Comparison of ENCODE assay signal across 17 mouse cellular contexts in genomic region chr2:71127779-71128534, GRCm38 (mm10). TPM values are rescaled to one million over a fixed set of nuclear protein-coding genes. Genes with fewer than 3 reads are reported as not detected.
DNase-seq lines count a peak whose midpoint lies in the region; ATAC-seq lines count a peak whose summit lies in the region.
"Had no signal": no experiment of that assay in that cellular context is flagged by ENCODE, and none has a peak within 500 bp of the region (broad histone marks: within the 10 kb centered on the region; RNA-seq: fewer than 3 reads in every experiment).

No protein-coding gene starts in this region.

- no peaks in the 10 kb centered on the region for H3K9me3 ChIP-seq in lung, embryonic 15.5 days
- H3K9me3 ChIP-seq in stomach, embryonic 16.5 days (replicated peaks; ENCODE audit: control insufficient read depth, low read length), result no peaks in the 10 kb centered on the region
- H3K9me3 ChIP-seq: forebrain, embryonic 13.5 days; heart, embryonic 15.5 days; liver, embryonic 15.5 days had no signal

- no peaks in the 10 kb centered on the region for H3K36me3 ChIP-seq in lung, embryonic 15.5 days
- no peaks in the 10 kb centered on the region for H3K36me3 ChIP-seq in stomach, embryonic 16.5 days (ENCODE audit: control insufficient read depth, insufficient read depth, low read length)
- H3K36me3 ChIP-seq: heart, embryonic 15.5 days; liver, embryonic 15.5 days had no signal

- no peak for DNase-seq in lung, postnatal 25 days (ENCODE audit: low spot score)
- DNase-seq in CD4-positive helper T cell, adult 2 months (ENCODE audit: low read depth, low spot score), result peak; percentile 69
- DNase-seq: adrenal gland, adult 8-10 months; cerebellum, adult 11 months; cerebellum, postnatal 25 days; kidney, postnatal 14 days; layer of hippocampus, adult 9-11 months; right cerebral cortex, postnatal 25 days had no signal

- H3K27ac ChIP-seq in lung, embryonic 15.5 days, result 0 out of 2 replicates have a peak overlapping the region, but pooled peaks have one; percentile 14
- H3K27ac ChIP-seq in stomach, embryonic 16.5 days (ENCODE audit: low read length), result peak overlapping the region; percentile 80
- H3K27ac ChIP-seq: forebrain, embryonic 13.5 days; heart, embryonic 15.5 days; liver, embryonic 15.5 days had no signal

- WGBS in lung, embryonic 15.5 days, result 32% methylated on average over 10 of the region's 10 CpGs
- WGBS in stomach, embryonic 16.5 days, result 43% methylated on average over 10 of the region's 10 CpGs

- no peak overlapping the region for H3K9ac ChIP-seq in lung, embryonic 15.5 days
- H3K9ac ChIP-seq in stomach, embryonic 16.5 days (ENCODE audit: low read length), result no peak overlapping the region
- H3K9ac ChIP-seq: forebrain, embryonic 13.5 days; heart, embryonic 15.5 days; liver, embryonic 15.5 days had no signal

- peak; percentile 49; the same call in 1 of the 2 replicates for ATAC-seq in lung, embryonic 15.5 days (ENCODE audit: borderline replicate concordance, extremely low read depth, low FRiP score, low TSS enrichment)
- ATAC-seq in CD4-positive, CD25-positive, alpha-beta regulatory T cell, adult 4 months, result peak; percentile 64
- ATAC-seq in stomach, embryonic 16.5 days (ENCODE audit: insufficient read depth, low FRiP score), result peak; percentile 64
- no peak for ATAC-seq in cerebellum, adult (ENCODE audit: insufficient number of reproducible peaks, low FRiP score, low TSS enrichment)
- no peak for ATAC-seq in monocyte, adult 5-6 weeks (replicated peaks; ENCODE audit: insufficient number of reproducible peaks, low FRiP score, low TSS enrichment, poor library complexity, severe bottlenecking)
- ATAC-seq: forebrain, embryonic 13.5 days had no signal

- no peak overlapping the region for H3K4me3 ChIP-seq in lung, embryonic 15.5 days
- H3K4me3 ChIP-seq in stomach, embryonic 16.5 days (replicated peaks; ENCODE audit: low read length), result no peak overlapping the region
- H3K4me3 ChIP-seq: forebrain, embryonic 13.5 days; heart, embryonic 15.5 days; liver, embryonic 15.5 days had no signal

- H3K4me2 ChIP-seq in lung, embryonic 15.5 days, result no peak overlapping the region
- no peak overlapping the region for H3K4me2 ChIP-seq in stomach, embryonic 16.5 days (ENCODE audit: low read depth, low read length)
- H3K4me2 ChIP-seq: forebrain, embryonic 13.5 days; heart, embryonic 15.5 days; liver, embryonic 15.5 days had no signal

- peaks cover 26% of the 10 kb centered on the region for H3K4me1 ChIP-seq in lung, embryonic 15.5 days
- no peaks in the 10 kb centered on the region for H3K4me1 ChIP-seq in stomach, embryonic 16.5 days (ENCODE audit: control insufficient read depth, insufficient read depth, low read length)
- H3K4me1 ChIP-seq: liver, embryonic 15.5 days had no signal

- no peaks in the 10 kb centered on the region for H3K27me3 ChIP-seq in lung, embryonic 15.5 days
- no peaks in the 10 kb centered on the region for H3K27me3 ChIP-seq in stomach, embryonic 16.5 days (ENCODE audit: control insufficient read depth, insufficient read depth, low read length)
- H3K27me3 ChIP-seq: forebrain, embryonic 13.5 days; heart, embryonic 15.5 days; liver, embryonic 15.5 days had no signal

RNA-seq across cellular contexts. Expression of gene Cybrd1, which starts 10.2 kb away (rescaled TPM):
- 2.3 and 3.3 TPM in 2 replicates for polyA plus RNA-seq in lung, embryonic 15.5 days (2015; fragmentation: Nextera tagmentation; extraction: Ambion mirVana)
- under 1 TPM; 0.25 to 0.26 TPM for polyA plus RNA-seq in CD4-positive, CD25-positive, alpha-beta regulatory T cell, adult 4 months (2017; shearing (Covaris generic))
- polyA plus RNA-seq in stomach, embryonic 16.5 days (2015; fragmentation: Nextera tagmentation; extraction: Ambion mirVana), result 10.6 and 12.3 TPM in 2 replicates
- total RNA-seq in monocyte, adult 5-6 weeks (2017), result 0.19 TPM in 1 of 3 replicates, not detected in the others
- total RNA-seq: hematopoietic stem cell, adult 5-6 weeks had no signal

Comparison
In these comparisons a context has a peak if more than half of its experiments do, and no peak if none do; other contexts are left out.
1. ATAC-seq: peak in lung, embryonic 15.5 days (single experiment), CD4-positive, CD25-positive, alpha-beta regulatory T cell, adult 4 months (single experiment) and stomach, embryonic 16.5 days (single experiment); none in cerebellum, adult (single experiment) and monocyte, adult 5-6 weeks (single experiment).